Mouse (Mus musculus) forebrain, embryonic 11.5 days (tissue): ENCODE data around the gene Lcn12. TPM values are rescaled to one million over a fixed set of nuclear protein-coding genes. Genes with fewer than 3 reads are reported as not detected.

Experiments
- ATAC-seq: fragments of 200-750 bp; cut with Nextera tagmentation; replicated peaks from 2 replicates; pipeline ENCODE4 v1.8.0; 2017; ENCODE audit warnings: moderate TSS enrichment; ENCODE audit not compliant: low FRiP score
- DNase-seq: peaks from one replicate; pipeline ENCODE4 v3.0.0-alpha.2; 2017; ENCODE audit warnings: low spot score
- H3K27ac ChIP-seq: fragments of 300-500 bp; sonication (generic); 2 replicates; pipeline ENCODE4 v1.5.1; 2014; ENCODE audit warnings: low read depth, low read length
- H3K27me3 ChIP-seq: fragments of 300-500 bp; sonication (generic); 2 replicates; pipeline ENCODE4 v1.6.1; 2014; ENCODE audit warnings: mild to moderate bottlenecking, low read length, mixed read lengths; ENCODE audit not compliant: control insufficient read depth, insufficient read depth
- H3K36me3 ChIP-seq: fragments of 300-500 bp; sonication (generic); 2 replicates; pipeline ENCODE4 v1.6.1; 2014; ENCODE audit warnings: mild to moderate bottlenecking, low read length, moderate library complexity, mixed read lengths; ENCODE audit not compliant: control insufficient read depth, insufficient read depth
- H3K4me1 ChIP-seq: fragments of 300-500 bp; sonication (generic); replicated peaks from 2 replicates; pipeline ENCODE4 v1.6.1; 2014; ENCODE audit warnings: low read length, mixed read lengths; ENCODE audit not compliant: control insufficient read depth, insufficient read depth
- H3K4me2 ChIP-seq: fragments of 300-500 bp; sonication (generic); 2 replicates; pipeline ENCODE4 v1.6.1; 2014; ENCODE audit warnings: low read depth, mild to moderate bottlenecking, low read length, moderate library complexity, mixed read lengths; ENCODE audit not compliant: severe bottlenecking
- H3K4me3 ChIP-seq: fragments of 300-500 bp; sonication (generic); 2 replicates; pipeline ENCODE4 v1.5.1; 2014; ENCODE audit warnings: low read depth, low read length
- H3K9ac ChIP-seq: fragments of 300-500 bp; sonication (generic); 2 replicates; pipeline ENCODE4 v1.6.1; 2014; ENCODE audit warnings: low read length
- H3K9me3 ChIP-seq: fragments of 300-500 bp; sonication (generic); 2 replicates; pipeline ENCODE4 v1.6.1; 2016; ENCODE audit warnings: low read length, mixed read lengths; ENCODE audit not compliant: control insufficient read depth
- WGBS: fragments of 180-500 bp; shearing (Covaris S2); extraction: QIAGEN DNeasy Blood & Tissue Kit; methylation state at CpG from one replicate; pipeline ENCODE4 v1.1.7; 2014; 5-methylcytosine and 5-hydroxymethylcytosine counted together
- polyA plus RNA-seq: library from polyadenylated mRNA; unstranded; fragments of >200 nt; fragmentation: Nextera tagmentation; extraction: Ambion mirVana; gene quantifications from 2 replicates; pipeline ENCODE4 v1.2.1, GENCODE M21; 2014

Gene Lcn12
- not detected in 2 replicates for polyA plus RNA-seq

- H3K9ac ChIP-seq, result no peak within 1 kb of the TSS
- DNase-seq, result no peak
- no peak for ATAC-seq
- no peaks in the 10 kb centered on the region for H3K36me3 ChIP-seq
- no peaks in the 10 kb centered on the region for H3K9me3 ChIP-seq
- H3K4me3 ChIP-seq, result no peak within 1 kb of the TSS
- H3K27ac ChIP-seq, result no peak within 1 kb of the TSS
- H3K27me3 ChIP-seq, result no peaks in the 10 kb centered on the region
- H3K4me1 ChIP-seq, result no peaks in the 10 kb centered on the region
- H3K4me2 ChIP-seq, result no peak within 1 kb of the TSS
- 87% methylated on average over 5 of the region's 5 CpGs for WGBS
Measured at GRCm38 (mm10) chr2:25493476-25493961, at the start of gene Lcn12. TSS of gene Lcn12 (minus strand) at chr2:25493911.

- Histone ChIP-seq H3K9me3 (no peaks in the 10 kb centered on the region), H3K27me3 (no peaks in the 10 kb centered on the region), H3K4me2 (no peak overlapping the region), H3K4me3 (no peak overlapping the region), H3K36me3 (no peaks in the 10 kb centered on the region), H3K27ac (no peak overlapping the region), H3K4me1 (peaks cover 4% of the 10 kb centered on the region), H3K9ac (no peak overlapping the region)
- DNase-seq (no peak), ATAC-seq (no peak)
- WGBS, result 92% methylated on average over 10 of the region's 10 CpGs
Measured at GRCm38 (mm10) chr2:25541644-25542367, 48.1 kb upstream of the Lcn12 start.

GRCm38 (mm10) chr2:25540541-25540948 is 46.8 kb upstream of the Lcn12 start:
- WGBS, result 92% methylated on average over 4 of the region's 4 CpGs
- DNase-seq (no peak), ATAC-seq (no peak)
- Histone ChIP-seq H3K36me3 (no peaks in the 10 kb centered on the region; the same call in 1 of the 2 replicates), H3K27me3 (no peaks in the 10 kb centered on the region), H3K4me2 (no peak overlapping the region), H3K4me1 (no peaks in the 10 kb centered on the region), H3K27ac (no peak overlapping the region), H3K4me3 (no peak overlapping the region), H3K9ac (no peak overlapping the region), H3K9me3 (no peaks in the 10 kb centered on the region)

- Histone ChIP-seq H3K36me3 (no peaks in the 10 kb centered on the region; the same call in 1 of the 2 replicates), H3K4me1 (no peaks in the 10 kb centered on the region), H3K4me2 (no peak overlapping the region), H3K27me3 (no peaks in the 10 kb centered on the region), H3K27ac (no peak overlapping the region), H3K9me3 (no peaks in the 10 kb centered on the region), H3K4me3 (no peak overlapping the region), H3K9ac (no peak overlapping the region)
- DNase-seq, result no peak
- no peak for ATAC-seq
- WGBS, result 94% methylated on average over 8 of the region's 8 CpGs
Measured at GRCm38 (mm10) chr2:25536531-25536930, 42.8 kb upstream of the Lcn12 start.

GRCm38 (mm10) chr2:25534866-25535182 is 41.1 kb upstream of the Lcn12 start:
- Histone ChIP-seq H3K9ac (no peak overlapping the region), H3K4me2 (no peak overlapping the region), H3K9me3 (no peaks in the 10 kb centered on the region), H3K4me3 (no peak overlapping the region), H3K36me3 (peaks cover 6% of the 10 kb centered on the region; the same call in 1 of the 2 replicates), H3K4me1 (no peaks in the 10 kb centered on the region), H3K27me3 (no peaks in the 10 kb centered on the region), H3K27ac (no peak overlapping the region)
- DNase-seq, result no peak
- 94% methylated on average over 2 of the region's 2 CpGs for WGBS
- ATAC-seq, result no peak

- no peak for DNase-seq
- Histone ChIP-seq H3K27ac (no peak overlapping the region), H3K27me3 (no peaks in the 10 kb centered on the region), H3K36me3 (peaks cover 6% of the 10 kb centered on the region; the same call in 1 of the 2 replicates), H3K4me2 (no peak overlapping the region), H3K9ac (no peak overlapping the region), H3K4me1 (no peaks in the 10 kb centered on the region), H3K4me3 (no peak overlapping the region), H3K9me3 (no peaks in the 10 kb centered on the region)
- no peak for ATAC-seq
- 84% methylated on average over 3 of the region's 3 CpGs for WGBS
Measured at GRCm38 (mm10) chr2:25534178-25534865, 40.6 kb upstream of the Lcn12 start.

GRCm38 (mm10) chr2:25533707-25534106 is 40.0 kb upstream of the Lcn12 start:
- ATAC-seq (no peak), DNase-seq (no peak)
- Histone ChIP-seq H3K9me3 (no peaks in the 10 kb centered on the region), H3K36me3 (peaks cover 6% of the 10 kb centered on the region; the same call in 1 of the 2 replicates), H3K27ac (no peak overlapping the region), H3K4me1 (no peaks in the 10 kb centered on the region), H3K27me3 (no peaks in the 10 kb centered on the region), H3K4me3 (no peak overlapping the region), H3K4me2 (no peak overlapping the region), H3K9ac (no peak overlapping the region)
- 94% methylated on average over 2 of the region's 2 CpGs for WGBS

- Histone ChIP-seq H3K4me1 (no peaks in the 10 kb centered on the region), H3K27me3 (no peaks in the 10 kb centered on the region), H3K4me3 (no peak overlapping the region), H3K4me2 (no peak overlapping the region), H3K27ac (no peak overlapping the region), H3K9me3 (no peaks in the 10 kb centered on the region), H3K36me3 (peaks cover 10% of the 10 kb centered on the region; the same call in 1 of the 2 replicates), H3K9ac (no peak overlapping the region)
- DNase-seq (no peak), ATAC-seq (no peak)
- WGBS, result 93% methylated on average over 9 of the region's 9 CpGs
Measured at GRCm38 (mm10) chr2:25526510-25527302, 33.0 kb upstream of the Lcn12 start.
